Mouse (Mus musculus): ENCODE data around the gene Bmt2. TPM values are rescaled to one million over a fixed set of nuclear protein-coding genes. Genes with fewer than 3 reads are reported as not detected.

Bmt2 gene
- polyA plus RNA-seq (2017; shearing (Covaris generic)), result 31.8 TPM

DNA sequence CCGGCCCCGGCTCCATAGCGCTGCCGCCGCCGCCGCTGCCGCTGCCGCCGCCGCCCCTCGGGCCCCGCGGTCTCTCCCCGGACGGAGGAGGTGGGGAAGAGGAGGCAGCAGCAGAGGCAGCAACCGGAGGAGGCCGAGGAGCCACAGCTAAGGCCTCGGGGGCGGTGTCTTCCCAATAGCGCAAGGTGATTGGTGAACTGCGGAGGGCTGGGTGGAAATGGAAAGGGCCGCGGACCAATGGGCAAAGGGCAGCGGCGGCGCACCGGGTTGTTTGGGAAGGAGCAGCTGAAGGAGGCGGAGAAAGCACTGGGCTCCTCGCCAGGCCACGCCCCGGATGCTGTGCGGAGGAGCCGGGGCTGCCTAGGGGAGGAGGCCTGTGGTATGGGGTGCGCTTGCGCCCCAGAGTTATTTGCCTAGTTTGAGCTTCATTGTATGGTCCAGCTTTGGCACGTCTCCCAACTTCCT, at the start of gene Bmt2:
Gene Bmt2, minus strand, starts transcription at position 149 of the 465 bp plus-strand sequence.

DNA sequence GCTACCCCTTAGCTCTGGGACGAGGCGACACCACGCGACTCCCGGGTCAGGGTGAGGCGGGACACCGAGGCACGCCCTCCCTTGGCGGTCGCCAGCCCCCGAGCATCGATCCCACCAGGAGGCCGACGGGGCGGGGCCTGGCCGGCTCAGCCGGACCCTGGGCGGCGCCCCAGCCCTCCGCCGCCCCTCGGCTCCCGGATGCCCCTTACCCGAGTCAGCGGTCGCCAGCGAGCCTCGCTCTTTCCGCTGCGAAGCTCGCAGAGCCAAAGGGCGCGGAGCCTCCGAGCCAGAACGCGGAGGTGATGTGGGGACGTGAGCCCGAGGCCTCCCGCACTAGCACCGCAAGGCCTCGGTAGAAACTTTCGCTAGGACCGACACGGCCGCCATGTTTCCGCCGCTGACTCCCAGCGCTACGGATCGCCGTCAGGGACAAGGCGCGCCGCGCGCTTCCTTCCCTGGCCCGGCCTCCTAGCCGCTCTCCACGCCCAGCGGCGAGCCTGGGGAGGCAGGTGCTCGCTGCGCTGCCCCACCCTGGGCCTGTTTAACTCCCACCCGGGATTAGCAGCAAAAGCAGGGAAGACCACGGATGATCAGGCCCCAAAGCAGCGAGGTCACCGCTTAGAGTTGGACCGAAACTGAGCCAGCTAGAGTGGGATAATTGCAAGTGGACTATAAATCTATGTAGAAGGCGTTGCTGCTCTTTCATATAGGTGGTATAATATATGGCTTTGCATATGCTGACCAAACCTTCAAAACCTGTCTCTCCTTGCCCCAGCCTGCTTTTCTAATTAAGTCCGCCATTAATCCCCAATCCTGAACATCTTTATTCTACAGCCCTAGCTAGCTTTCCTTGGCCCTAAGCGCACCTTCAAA, 69.9 kb downstream of the Bmt2 start, which contains the start of gene Tmem168:
Gene Tmem168, minus strand, starts transcription at position 480 of the 873 bp plus-strand sequence.

Other genes starting within 250 kb of the Bmt2 start
- gene Tmem168, start 69.9 kb downstream of the Bmt2 start, polyA plus RNA-seq (2017; shearing (Covaris generic)), result 70.9 TPM
- not detected for gene Gpr85, start 162.0 kb upstream of the Bmt2 start, polyA plus RNA-seq (2017; shearing (Covaris generic))
- gene 2610001J05Rik, start 193.6 kb upstream of the Bmt2 start, polyA plus RNA-seq (2017; shearing (Covaris generic)), result 81.9 TPM

Measured in naive thymus-derived CD4-positive, alpha-beta T cell, adult 5 months (primary cell).